Mouse (Mus musculus): ENCODE data around the gene Rad9a. TPM values are rescaled to one million over a fixed set of nuclear protein-coding genes. Genes with fewer than 3 reads are reported as not detected.

Rad9a gene
- polyA plus RNA-seq, 1 experiment from 2014 or later: 11.3 TPM

DNA sequence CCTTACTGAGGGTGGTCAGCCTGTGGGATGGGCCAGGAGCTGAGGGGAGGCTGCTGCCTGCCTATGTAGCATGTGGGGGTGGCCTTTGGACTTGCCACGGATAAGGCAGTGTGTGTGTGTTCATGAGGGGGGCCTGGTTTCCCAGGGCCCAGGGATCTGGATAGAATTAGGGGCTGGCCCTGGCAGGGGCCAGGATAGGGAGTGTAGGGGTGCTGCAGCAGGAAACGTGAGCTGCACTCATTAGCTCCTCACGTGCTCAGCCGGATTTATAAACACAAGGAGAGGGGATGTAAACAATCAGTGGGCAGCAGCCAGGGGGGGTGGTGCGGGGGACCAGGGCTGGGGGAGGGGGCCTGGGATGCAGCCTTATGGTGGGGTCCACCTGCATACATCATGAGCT is 15.7 kb upstream of the Rad9a start:
- TF ChIP-seq EP300 (optimal IDR thresholded peaks at IDR 0.05): no peak
- no peak for TF ChIP-seq CTCF (IDR thresholded peaks at IDR 0.05; ENCODE audit: low read depth)
- Histone ChIP-seq H3K27me3 (ENCODE audit: control insufficient read depth, insufficient read depth, low read length) (no peaks in the 10 kb centered on the region; the same call in 1 of the 2 replicates), H3K27ac (replicated peaks) (peak overlapping the region; percentile 71), H3K9me3 (ENCODE audit: control insufficient read depth, low read length) (no peaks in the 10 kb centered on the region), H3K9ac (ENCODE audit: low read length) (no peak overlapping the region), H3K4me1 (replicated peaks; ENCODE audit: control insufficient read depth, insufficient read depth) (peaks cover 17% of the 10 kb centered on the region), H3K4me3 (ENCODE audit: low read depth, low read length) (no peak overlapping the region), H3K36me3 (ENCODE audit: control insufficient read depth, insufficient read depth, low read length) (no peaks in the 10 kb centered on the region), H3K4me2 (replicated peaks; ENCODE audit: low read depth) (peak overlapping the region; percentile 97)
- WGBS: 12% methylated on average over 5 of the region's 5 CpGs
- peak; percentile 26 for DNase-seq (ENCODE audit: low spot score)
- ATAC-seq (ENCODE audit: low FRiP score, low TSS enrichment): peak; percentile 35

GRCm38 (mm10) chr19:4216041-4216685 is 14.7 kb upstream of the Rad9a start:
- TF ChIP-seq CTCF (IDR thresholded peaks at IDR 0.05; ENCODE audit: low read depth): peak; percentile 71
- TF ChIP-seq EP300 (optimal IDR thresholded peaks at IDR 0.05): no peak
- peak; percentile 57 for DNase-seq (ENCODE audit: low spot score)

DNA sequence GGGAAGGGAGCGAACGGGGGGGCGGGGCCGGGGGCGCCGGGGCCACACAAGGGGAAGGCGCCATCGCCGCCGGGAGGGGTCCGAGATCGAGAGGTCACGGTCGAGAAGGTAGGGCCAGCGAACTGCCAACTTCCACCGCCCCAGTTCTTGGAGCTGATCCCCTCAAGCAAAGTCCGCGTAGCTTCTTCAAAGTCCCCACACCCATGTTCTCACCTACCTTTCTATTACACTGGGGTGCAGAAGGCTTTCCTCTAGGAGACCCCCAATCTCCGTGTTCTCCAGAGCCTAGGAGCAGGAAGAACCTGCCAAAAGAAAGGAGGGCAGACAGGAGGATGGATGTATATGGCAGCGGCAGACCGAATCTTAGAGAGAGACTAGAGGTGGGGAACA is 14.0 kb upstream of the Rad9a start:
- 3% methylated on average over 19 of the region's 21 CpGs for WGBS
- ATAC-seq (ENCODE audit: low FRiP score, low TSS enrichment): no peak
- Histone ChIP-seq H3K4me1 (replicated peaks; ENCODE audit: control insufficient read depth, insufficient read depth) (peaks cover 9% of the 10 kb centered on the region), H3K4me3 (ENCODE audit: low read depth, low read length) (peak overlapping the region; percentile 79), H3K9me3 (ENCODE audit: control insufficient read depth, low read length) (no peaks in the 10 kb centered on the region), H3K4me2 (replicated peaks; ENCODE audit: low read depth) (peak overlapping the region; percentile 97), H3K36me3 (ENCODE audit: control insufficient read depth, insufficient read depth, low read length) (no peaks in the 10 kb centered on the region), H3K27ac (replicated peaks) (peak overlapping the region; percentile 93), H3K9ac (ENCODE audit: low read length) (peak overlapping the region; percentile 91), H3K27me3 (ENCODE audit: control insufficient read depth, insufficient read depth, low read length) (no peaks in the 10 kb centered on the region; the same call in 1 of the 2 replicates)
- TF ChIP-seq CTCF (IDR thresholded peaks at IDR 0.05; ENCODE audit: low read depth): no peak
- TF ChIP-seq EP300 (optimal IDR thresholded peaks at IDR 0.05): no peak
- DNase-seq (ENCODE audit: low spot score): no peak

More at GRCm38 (mm10) chr19:4216041-4216685, 14.7 kb upstream of the Rad9a start:
- no peak overlapping the region for H3K4me3 ChIP-seq (ENCODE audit: low read depth, low read length)
- ATAC-seq (ENCODE audit: low FRiP score, low TSS enrichment): no peak
- H3K27ac ChIP-seq (replicated peaks): peak overlapping the region; percentile 71
- no peaks in the 10 kb centered on the region for H3K36me3 ChIP-seq (ENCODE audit: control insufficient read depth, insufficient read depth, low read length)
- peak overlapping the region; percentile 97 for H3K4me2 ChIP-seq (replicated peaks; ENCODE audit: low read depth)
- no peaks in the 10 kb centered on the region; the same call in 1 of the 2 replicates for H3K27me3 ChIP-seq (ENCODE audit: control insufficient read depth, insufficient read depth, low read length)
- 21% methylated on average over 14 of the region's 14 CpGs for WGBS
- peaks cover 14% of the 10 kb centered on the region for H3K4me1 ChIP-seq (replicated peaks; ENCODE audit: control insufficient read depth, insufficient read depth)
- no peak overlapping the region for H3K9ac ChIP-seq (ENCODE audit: low read length)
- H3K9me3 ChIP-seq (ENCODE audit: control insufficient read depth, low read length): no peaks in the 10 kb centered on the region

DNA sequence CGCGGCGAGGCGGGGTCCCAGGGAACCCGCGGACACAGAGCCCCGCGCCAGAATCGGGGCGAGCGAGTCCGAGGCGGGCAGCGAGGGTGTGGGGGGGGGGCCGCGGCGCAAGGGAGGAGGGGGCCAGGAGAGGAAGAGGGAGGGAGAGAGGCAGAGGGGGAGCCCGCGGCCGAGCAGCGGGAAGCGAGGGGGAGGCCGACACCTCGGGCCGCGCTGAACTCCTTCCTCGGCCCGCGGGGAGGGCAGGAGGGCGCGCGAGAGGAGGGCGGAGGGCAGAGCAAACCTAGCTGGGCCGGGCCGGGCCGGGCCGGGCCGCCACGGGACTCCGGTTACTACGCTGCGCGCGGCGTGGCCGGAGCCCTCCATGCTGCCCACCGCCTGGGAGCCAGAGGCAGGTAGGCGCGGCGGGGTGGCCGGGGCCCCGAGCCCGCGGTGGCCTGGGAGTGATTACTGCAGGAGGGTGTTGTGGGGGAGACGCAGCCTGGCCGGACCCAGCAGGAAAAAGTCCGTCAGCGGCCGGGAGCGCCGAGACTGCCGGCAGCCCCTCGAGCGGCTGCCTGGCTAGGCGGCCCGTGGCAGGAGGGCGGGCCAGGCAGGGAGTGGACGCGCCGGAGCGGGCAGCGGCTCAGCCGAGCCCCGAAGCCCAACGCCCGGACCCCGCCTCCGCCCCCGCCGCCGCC is 13.4 kb upstream of the Rad9a start:
- TF ChIP-seq EP300 (optimal IDR thresholded peaks at IDR 0.05) (no peak), CTCF (IDR thresholded peaks at IDR 0.05; ENCODE audit: low read depth) (no peak)
- peaks cover 4% of the 10 kb centered on the region for H3K4me1 ChIP-seq (replicated peaks; ENCODE audit: control insufficient read depth, insufficient read depth)
- DNase-seq (ENCODE audit: low spot score): peak; percentile 58
- H3K9me3 ChIP-seq (ENCODE audit: control insufficient read depth, low read length): no peaks in the 10 kb centered on the region
- peak overlapping the region; percentile 91 for H3K9ac ChIP-seq (ENCODE audit: low read length)
- H3K4me3 ChIP-seq (ENCODE audit: low read depth, low read length): peak overlapping the region; percentile 79
- H3K27me3 ChIP-seq (ENCODE audit: control insufficient read depth, insufficient read depth, low read length): no peaks in the 10 kb centered on the region; the same call in 1 of the 2 replicates
- H3K36me3 ChIP-seq (ENCODE audit: control insufficient read depth, insufficient read depth, low read length): no peaks in the 10 kb centered on the region
- 0% methylated on average over 35 of the region's 81 CpGs for WGBS
- H3K4me2 ChIP-seq (replicated peaks; ENCODE audit: low read depth): peak overlapping the region; percentile 97
- peak; percentile 18 for ATAC-seq (ENCODE audit: low FRiP score, low TSS enrichment)
- H3K27ac ChIP-seq (replicated peaks): peak overlapping the region; percentile 93

DNA sequence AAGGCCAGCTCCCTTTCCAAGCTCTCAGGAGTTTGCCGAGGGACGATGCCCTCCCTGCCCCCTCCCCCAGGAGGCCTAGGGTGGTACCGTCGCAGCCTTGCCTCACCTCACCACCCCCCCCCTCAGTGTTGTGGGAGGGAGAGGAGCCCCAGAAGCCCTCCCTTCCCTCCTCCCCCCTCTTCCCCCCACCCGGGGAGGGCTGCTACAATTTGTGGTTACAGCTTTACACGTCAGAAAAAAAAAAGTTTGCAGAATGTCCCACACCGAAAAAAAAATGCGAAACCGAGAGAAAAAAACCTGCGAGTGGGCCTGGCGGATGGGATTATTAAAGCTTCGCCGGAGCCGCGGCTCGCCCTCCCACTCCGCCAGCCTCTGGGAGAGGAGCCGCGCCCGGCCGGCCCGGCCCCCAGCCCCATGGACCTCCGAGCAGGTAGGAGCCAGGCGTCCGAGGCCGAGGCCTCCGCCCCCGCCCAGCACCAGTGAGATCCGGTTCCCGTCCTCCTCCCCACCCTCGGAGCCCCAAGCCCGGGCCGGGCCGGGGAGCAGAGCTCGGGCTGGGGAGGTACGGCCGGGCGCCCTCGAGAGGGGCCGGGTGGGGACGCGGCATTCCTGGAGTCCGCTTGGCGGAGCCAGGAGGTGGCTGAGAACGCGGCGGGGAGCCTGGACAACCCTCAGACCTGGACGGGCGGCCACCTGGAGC is 12.8 kb upstream of the Rad9a start, which contains the start of the genes Clcf1 and AC109138.7:
Gene Clcf1 (plus strand): TSS at position 168 of the 700 bp plus-strand sequence.
Gene AC109138.7 (plus strand): TSS at position 287 of the 700 bp plus-strand sequence.
- Histone ChIP-seq H3K4me1 (replicated peaks; ENCODE audit: control insufficient read depth, insufficient read depth) (peaks cover 4% of the 10 kb centered on the region), H3K36me3 (ENCODE audit: control insufficient read depth, insufficient read depth, low read length) (no peaks in the 10 kb centered on the region), H3K9ac (ENCODE audit: low read length) (peak within 1 kb of the TSS; percentile 91), H3K9me3 (ENCODE audit: control insufficient read depth, low read length) (no peaks in the 10 kb centered on the region), H3K27ac (replicated peaks) (peak within 1 kb of the TSS; percentile 93), H3K4me3 (ENCODE audit: low read depth, low read length) (peak within 1 kb of the TSS; percentile 79), H3K4me2 (replicated peaks; ENCODE audit: low read depth) (peak within 1 kb of the TSS; percentile 97), H3K27me3 (ENCODE audit: control insufficient read depth, insufficient read depth, low read length) (no peaks in the 10 kb centered on the region; the same call in 1 of the 2 replicates)
- peak; percentile 72 for ATAC-seq (ENCODE audit: low FRiP score, low TSS enrichment)
- WGBS: under 1% methylated on average over 46 of the region's 49 CpGs
- TF ChIP-seq CTCF (IDR thresholded peaks at IDR 0.05; ENCODE audit: low read depth) (no peak), EP300 (optimal IDR thresholded peaks at IDR 0.05) (no peak)
- peak; percentile 76 for DNase-seq (ENCODE audit: low spot score)

Measured in stomach, postnatal 0 days (tissue).